Mouse (Mus musculus) embryo, embryonic 11 days (tissue): ENCODE measurements at regions not wholly inside any gene's neighbourhood (a gene's known extent, or its start where the extent isn't known, plus 50 kb on each side); places are given as distances from the start of the nearest gene placed in this dataset.

ENCODE experiments used
- DNase-seq: peaks from one replicate; pipeline ENCODE4 v3.0.0-alpha.2; 2015

- DNase-seq: no peak
Observed at GRCm38 (mm10) chr13:59393231-59393938, 191.6 kb downstream of the Agtpbp1 start.

GRCm38 (mm10) chr13:59392828-59393227, 192.2 kb downstream of the Agtpbp1 start:
- DNase-seq: no peak

- no peak for DNase-seq
Observed at GRCm38 (mm10) chr13:59387627-59388325, 197.3 kb downstream of the Agtpbp1 start.

- DNase-seq: no peak
Observed at GRCm38 (mm10) chr13:59386935-59387540, 198.0 kb downstream of the Agtpbp1 start.

GRCm38 (mm10) chr13:59385824-59386223, 199.2 kb downstream of the Agtpbp1 start:
- no peak for DNase-seq

GRCm38 (mm10) chr13:59370141-59370816, 214.7 kb downstream of the Agtpbp1 start:
- DNase-seq: no peak

GRCm38 (mm10) chr13:59368550-59369449, 216.2 kb downstream of the Agtpbp1 start:
- no peak for DNase-seq

GRCm38 (mm10) chr13:59365460-59365859, 219.6 kb downstream of the Agtpbp1 start:
- DNase-seq: peak; percentile 90

- no peak for DNase-seq
Observed at GRCm38 (mm10) chr13:59363428-59363827, 221.6 kb downstream of the Agtpbp1 start.

GRCm38 (mm10) chr13:59361323-59361722, 223.7 kb downstream of the Agtpbp1 start:
- DNase-seq: no peak

GRCm38 (mm10) chr13:59360026-59360425, 225.0 kb downstream of the Agtpbp1 start:
- no peak for DNase-seq

- DNase-seq: no peak
Observed at GRCm38 (mm10) chr13:59358421-59358820, 226.6 kb downstream of the Agtpbp1 start.

GRCm38 (mm10) chr13:59351461-59351860, 233.6 kb downstream of the Agtpbp1 start:
- peak; percentile 24 for DNase-seq

- no peak for DNase-seq
Observed at GRCm38 (mm10) chr13:59350613-59351150, 234.3 kb downstream of the Agtpbp1 start.

- no peak for DNase-seq
Observed at GRCm38 (mm10) chr13:59348510-59348909, 236.5 kb downstream of the Agtpbp1 start.

- DNase-seq: no peak
Observed at GRCm38 (mm10) chr13:59341871-59342270, 243.2 kb downstream of the Agtpbp1 start.

GRCm38 (mm10) chr13:59338436-59338835, 246.6 kb downstream of the Agtpbp1 start:
- no peak for DNase-seq

- no peak for DNase-seq
Observed at GRCm38 (mm10) chr13:59323933-59324332, 261.1 kb downstream of the Agtpbp1 start.

GRCm38 (mm10) chr13:59323441-59323840, 261.6 kb downstream of the Agtpbp1 start:
- DNase-seq: peak; percentile 78

GRCm38 (mm10) chr13:59320261-59320660, 264.8 kb downstream of the Agtpbp1 start:
- DNase-seq: no peak

- DNase-seq: no peak
Observed at GRCm38 (mm10) chr13:59317458-59318005, 267.5 kb downstream of the Agtpbp1 start.

- DNase-seq: no peak
Observed at GRCm38 (mm10) chr13:59315811-59316210, 269.2 kb downstream of the Agtpbp1 start.
